Mouse (Mus musculus): ENCODE measurements at regions not wholly inside any gene's neighbourhood (a gene's known extent, or its start where the extent isn't known, plus 50 kb on each side); places are given as distances from the start of the nearest gene placed in this dataset.

DNA sequence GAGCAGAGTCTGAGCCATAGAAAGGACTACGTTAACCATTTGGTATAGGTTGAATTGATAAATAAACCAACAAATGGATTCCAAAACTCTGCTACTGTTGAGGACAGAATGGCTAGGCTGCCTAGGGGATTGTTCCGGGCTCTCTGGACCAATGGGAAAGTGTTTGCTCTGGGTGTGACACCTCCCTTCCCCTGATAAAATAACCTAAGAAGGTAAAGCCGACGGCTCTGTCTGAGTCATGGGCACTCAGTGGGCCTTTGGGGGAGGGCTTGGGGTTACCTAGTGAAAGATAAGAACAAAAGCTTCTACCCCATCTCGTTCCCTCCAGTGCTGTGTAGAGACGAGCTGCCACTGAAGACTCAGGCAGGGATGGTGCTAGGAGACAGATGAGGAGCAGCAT is 99.7 kb upstream of the Teddm2 start:
- TF ChIP-seq POLR2A (IDR thresholded peaks at IDR 0.05; ENCODE audit: borderline replicate concordance, extremely low read depth, low read depth, low read length): no peak
- TF ChIP-seq CTCF (IDR thresholded peaks at IDR 0.05; ENCODE audit: insufficient read depth, low read length): no peak
